Mouse (Mus musculus): ENCODE results near the gene Zdhhc24. TPM values are rescaled to one million over a fixed set of nuclear protein-coding genes. Genes with fewer than 3 reads are reported as not detected.

The Zdhhc24 gene
- polyA plus RNA-seq, 1 experiment from 2014 or later: 12.3 TPM

GRCm38 (mm10) chr19:4925121-4925860 is 46.8 kb downstream of the Zdhhc24 start:
- no peak for DNase-seq (ENCODE audit: low spot score)
- H3K36me3 ChIP-seq: peaks cover 61% of the 10 kb centered on the region

GRCm38 (mm10) chr19:4927904-4928531 is 49.5 kb downstream of the Zdhhc24 start, which contains the start of gene Dpp3:
Gene Dpp3, minus strand, starts transcription at chr19:4928287.
- Histone ChIP-seq H3K4me3 (peak within 1 kb of the TSS; percentile 74), H3K27ac (peak within 1 kb of the TSS; percentile 90), H3K4me1 (peaks cover 27% of the 10 kb centered on the region), H3K27me3 (ENCODE audit: insufficient read depth, poor library complexity, severe bottlenecking) (peaks cover 13% of the 10 kb centered on the region; the same call in 1 of the 2 replicates), H3K36me3 (peaks cover 33% of the 10 kb centered on the region), H3K9me3 (no peaks in the 10 kb centered on the region)
- WGBS: under 1% methylated on average over 32 of the region's 32 CpGs
- DNase-seq (ENCODE audit: low spot score): peak; percentile 99

More at GRCm38 (mm10) chr19:4925121-4925860, 46.8 kb downstream of the Zdhhc24 start:
- H3K4me1 ChIP-seq: peaks cover 27% of the 10 kb centered on the region
- no peaks in the 10 kb centered on the region for H3K27me3 ChIP-seq (ENCODE audit: insufficient read depth, poor library complexity, severe bottlenecking)
- no peak overlapping the region for H3K27ac ChIP-seq
- H3K9me3 ChIP-seq: no peaks in the 10 kb centered on the region
- no peak overlapping the region for H3K4me3 ChIP-seq
- WGBS: 96% methylated on average over 11 of the region's 11 CpGs

GRCm38 (mm10) chr19:4928781-4929180 is 50.3 kb downstream of the Zdhhc24 start:
- Histone ChIP-seq H3K4me1 (peaks cover 27% of the 10 kb centered on the region), H3K27ac (peak overlapping the region; percentile 90), H3K27me3 (ENCODE audit: insufficient read depth, poor library complexity, severe bottlenecking) (peaks cover 18% of the 10 kb centered on the region; the same call in 1 of the 2 replicates), H3K36me3 (peaks cover 26% of the 10 kb centered on the region), H3K4me3 (peak overlapping the region; percentile 74), H3K9me3 (no peaks in the 10 kb centered on the region)
- 62% methylated on average over 5 of the region's 5 CpGs for WGBS
- DNase-seq (ENCODE audit: low spot score): no peak

Other genes with a start within 250 kb of the Zdhhc24 start
- 2.1 and 2.2 TPM in 2 replicates for gene Gm960, start 180.0 kb upstream of the Zdhhc24 start, polyA plus RNA-seq (2016; fragmentation: Nextera tagmentation; extraction: Ambion mirVana)
- 0.57 and 1.6 TPM in 2 replicates for gene Sptbn2, start 167.5 kb upstream of the Zdhhc24 start, polyA plus RNA-seq (2016; fragmentation: Nextera tagmentation; extraction: Ambion mirVana)
- 44.8 and 59.1 TPM in 2 replicates for gene Rbm4b, start 122.2 kb upstream of the Zdhhc24 start, polyA plus RNA-seq (2016; fragmentation: Nextera tagmentation; extraction: Ambion mirVana)
- gene Rbm4, start 84.8 kb upstream of the Zdhhc24 start, polyA plus RNA-seq (2016; fragmentation: Nextera tagmentation; extraction: Ambion mirVana): 59.6 and 68.1 TPM in 2 replicates
- 21.5 and 23.0 TPM in 2 replicates for gene Gm21992, start 67.1 kb upstream of the Zdhhc24 start, polyA plus RNA-seq (2016; fragmentation: Nextera tagmentation; extraction: Ambion mirVana)
- 78.0 and 92.7 TPM in 2 replicates for gene Rbm14, start 67.0 kb upstream of the Zdhhc24 start, polyA plus RNA-seq (2016; fragmentation: Nextera tagmentation; extraction: Ambion mirVana)
- gene Ccs, start 39.3 kb upstream of the Zdhhc24 start, polyA plus RNA-seq (2016; fragmentation: Nextera tagmentation; extraction: Ambion mirVana): 39.7 and 54.2 TPM in 2 replicates
- 0.17 TPM in 1 of 2 replicates, not detected in the other for gene Ccdc87, start 39.3 kb upstream of the Zdhhc24 start, polyA plus RNA-seq (2016; fragmentation: Nextera tagmentation; extraction: Ambion mirVana)
- gene Ctsf, start 23.5 kb upstream of the Zdhhc24 start, polyA plus RNA-seq (2016; fragmentation: Nextera tagmentation; extraction: Ambion mirVana): 30.3 and 32.2 TPM in 2 replicates
- gene Actn3, start 759 bp upstream of the Zdhhc24 start, polyA plus RNA-seq (2016; fragmentation: Nextera tagmentation; extraction: Ambion mirVana): 6.8 and 9.9 TPM in 2 replicates
- gene Bbs1, start 28.0 kb downstream of the Zdhhc24 start, polyA plus RNA-seq (2016; fragmentation: Nextera tagmentation; extraction: Ambion mirVana): 3.1 and 3.2 TPM in 2 replicates
- 155 and 156 TPM in 2 replicates for gene Dpp3, start 49.6 kb downstream of the Zdhhc24 start, polyA plus RNA-seq (2016; fragmentation: Nextera tagmentation; extraction: Ambion mirVana)
- 0.32 and 1.0 TPM in 2 replicates for gene Peli3, start 64.5 kb downstream of the Zdhhc24 start, polyA plus RNA-seq (2016; fragmentation: Nextera tagmentation; extraction: Ambion mirVana)
- 128 and 142 TPM in 2 replicates for gene Mrpl11, start 83.5 kb downstream of the Zdhhc24 start, polyA plus RNA-seq (2016; fragmentation: Nextera tagmentation; extraction: Ambion mirVana)
- gene Npas4, start 111.6 kb downstream of the Zdhhc24 start, polyA plus RNA-seq (2016; fragmentation: Nextera tagmentation; extraction: Ambion mirVana): 0.24 and 0.34 TPM in 2 replicates
- 7.6 and 12.0 TPM in 2 replicates for gene Slc29a2, start 145.2 kb downstream of the Zdhhc24 start, polyA plus RNA-seq (2016; fragmentation: Nextera tagmentation; extraction: Ambion mirVana)
- gene B4gat1, start 160.2 kb downstream of the Zdhhc24 start, polyA plus RNA-seq (2016; fragmentation: Nextera tagmentation; extraction: Ambion mirVana): 42.8 and 47.8 TPM in 2 replicates
- 1.6 and 2.5 TPM in 2 replicates for gene AC124502.3, start 160.2 kb downstream of the Zdhhc24 start, polyA plus RNA-seq (2016; fragmentation: Nextera tagmentation; extraction: Ambion mirVana)
- gene Brms1, start 162.7 kb downstream of the Zdhhc24 start, polyA plus RNA-seq (2016; fragmentation: Nextera tagmentation; extraction: Ambion mirVana): 47.1 and 58.1 TPM in 2 replicates
- 4.0 and 5.3 TPM in 2 replicates for gene Rin1, start 171.8 kb downstream of the Zdhhc24 start, polyA plus RNA-seq (2016; fragmentation: Nextera tagmentation; extraction: Ambion mirVana)
- 19.0 and 43.4 TPM in 2 replicates for gene Cd248, start 189.4 kb downstream of the Zdhhc24 start, polyA plus RNA-seq (2016; fragmentation: Nextera tagmentation; extraction: Ambion mirVana)
- 6.4 and 7.6 TPM in 2 replicates for gene Tmem151a, start 206.9 kb downstream of the Zdhhc24 start, polyA plus RNA-seq (2016; fragmentation: Nextera tagmentation; extraction: Ambion mirVana)
- gene Yif1a, start 209.9 kb downstream of the Zdhhc24 start, polyA plus RNA-seq (2016; fragmentation: Nextera tagmentation; extraction: Ambion mirVana): 94.9 and 104 TPM in 2 replicates
- 4.6 and 12.7 TPM in 2 replicates for gene Cnih2, start 219.9 kb downstream of the Zdhhc24 start, polyA plus RNA-seq (2016; fragmentation: Nextera tagmentation; extraction: Ambion mirVana)
- gene Rab1b, start 228.4 kb downstream of the Zdhhc24 start, polyA plus RNA-seq (2016; fragmentation: Nextera tagmentation; extraction: Ambion mirVana): 261 and 263 TPM in 2 replicates
- gene Klc2, start 239.9 kb downstream of the Zdhhc24 start, polyA plus RNA-seq (2016; fragmentation: Nextera tagmentation; extraction: Ambion mirVana): 23.7 and 27.0 TPM in 2 replicates